Mouse (Mus musculus) right cerebral cortex, adult 18-20 months (tissue): ENCODE measurements around the gene Mgat5.

Experiments
- DNase-seq: peaks from one replicate; pipeline ENCODE4 v3.0.0; 2022; ENCODE audit warnings: mixed read lengths

Mgat5 gene

GRCm38 (mm10) chr1:127511362-127511761 lies 306.5 kb downstream of the Mgat5 start:
- no peak for DNase-seq

GRCm38 (mm10) chr1:127512709-127513108 lies 307.9 kb downstream of the Mgat5 start:
- DNase-seq = no peak

- DNase-seq = no peak
Measured at GRCm38 (mm10) chr1:127513140-127513539, 308.3 kb downstream of the Mgat5 start.

GRCm38 (mm10) chr1:127513664-127514063 lies 308.8 kb downstream of the Mgat5 start:
- no peak for DNase-seq

GRCm38 (mm10) chr1:127514479-127514878 lies 309.7 kb downstream of the Mgat5 start:
- DNase-seq = no peak

GRCm38 (mm10) chr1:127514888-127515287 lies 310.1 kb downstream of the Mgat5 start:
- DNase-seq = no peak

GRCm38 (mm10) chr1:127523364-127523763 lies 318.5 kb downstream of the Mgat5 start:
- no peak for DNase-seq

GRCm38 (mm10) chr1:127530849-127531580 lies 326.2 kb downstream of the Mgat5 start:
- no peak for DNase-seq

GRCm38 (mm10) chr1:127531723-127532122 lies 326.9 kb downstream of the Mgat5 start:
- DNase-seq = no peak

- no peak for DNase-seq
Measured at GRCm38 (mm10) chr1:127536448-127536847, 331.6 kb downstream of the Mgat5 start.

- peak; percentile 15 for DNase-seq
Measured at GRCm38 (mm10) chr1:127537204-127538038, 332.6 kb downstream of the Mgat5 start.
